Mouse (Mus musculus): ENCODE data around the gene Gm35549. TPM values are rescaled to one million over a fixed set of nuclear protein-coding genes. Genes with fewer than 3 reads are reported as not detected.
A peak's percentile ranks its signal among the peaks of the same experiment; 100 is the strongest.

Gene Gm35549
- polyA plus RNA-seq, 2 experiments: not detected

DNA sequence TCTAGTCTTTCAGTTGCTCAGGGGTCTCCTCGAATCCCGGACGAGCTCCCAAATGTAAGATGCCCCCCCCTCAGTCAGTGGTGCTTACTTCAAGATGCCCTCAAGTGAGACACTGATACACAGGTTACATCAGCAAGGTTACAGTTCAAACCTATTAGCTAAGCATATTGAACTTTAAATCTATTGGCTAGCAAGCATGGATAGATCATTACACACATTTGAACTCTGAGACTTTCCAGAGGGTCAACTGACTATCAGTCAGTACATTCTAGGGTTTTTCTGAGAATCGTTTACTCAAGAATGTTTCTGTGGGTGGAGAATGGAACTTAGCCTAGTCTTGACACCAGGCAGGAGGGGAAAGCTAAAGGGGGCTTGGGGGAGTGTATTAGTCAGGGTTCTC, 28.8 kb upstream of the Gm35549 start:
- Histone ChIP-seq H3K4me1 (replicated peaks; ENCODE audit: control insufficient read depth in 2 of 2, insufficient read depth in 2 of 2, low read length in 1 of 2) (no peaks in the 10 kb centered on the region), H3K27me3 (ENCODE audit: control insufficient read depth, insufficient read depth, low read length) (no peaks in the 10 kb centered on the region), H3K36me3 (replicated peaks; ENCODE audit: control insufficient read depth, insufficient read depth, low read depth) (no peaks in the 10 kb centered on the region), H3K9me3 (ENCODE audit: control insufficient read depth, low read length) (no peaks in the 10 kb centered on the region), H3K4me2 (ENCODE audit: low read depth) (no peak overlapping the region), H3K4me3 (ENCODE audit: insufficient read depth in 1 of 2, low read depth in 2 of 2, low read length in 2 of 2) (no peak overlapping the region), H3K27ac (no peak overlapping the region), H3K9ac (replicated peaks) (no peak overlapping the region)
- 52% methylated on average over 4 of the region's 4 CpGs for WGBS (ENCODE audit: insufficient replicate concordance)
- no peak for ATAC-seq (ENCODE audit: insufficient read depth)
- DNase-seq (ENCODE audit: low read depth in 3 of 3, low spot score in 3 of 3): no peak
- TF ChIP-seq CTCF (IDR thresholded peaks at IDR 0.05; ENCODE audit: low read depth) (no peak), EP300 (IDR thresholded peaks at IDR 0.05; ENCODE audit: low read depth) (no peak)

DNA sequence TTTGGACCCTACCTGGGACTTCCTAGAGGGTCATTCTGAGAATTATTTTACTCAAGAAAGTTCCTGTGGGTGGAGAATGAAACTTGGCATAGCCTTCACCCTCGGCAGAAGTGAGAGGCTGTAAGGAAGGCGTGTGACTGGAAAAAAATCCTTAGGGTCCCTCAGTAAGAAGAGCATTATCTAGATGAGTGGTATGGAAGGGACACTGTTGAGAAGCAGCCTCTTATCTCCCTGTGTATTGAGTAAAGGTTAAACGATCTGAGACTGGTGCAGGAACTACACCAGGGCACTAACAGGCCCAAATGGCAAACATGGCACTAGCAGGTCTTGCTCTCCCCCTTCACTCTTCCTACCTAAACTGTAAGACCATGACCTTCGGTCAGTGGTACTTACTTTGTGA, 22.4 kb upstream of the Gm35549 start:
- Histone ChIP-seq H3K4me1 (replicated peaks; ENCODE audit: control insufficient read depth in 2 of 2, insufficient read depth in 2 of 2, low read length in 1 of 2) (peaks cover 15 to 16% of the 10 kb centered on the region in 2 experiments), H3K9ac (replicated peaks) (no peak overlapping the region), H3K4me3 (ENCODE audit: insufficient read depth in 1 of 2, low read depth in 2 of 2, low read length in 2 of 2) (peak overlapping the region; percentile 63 to 76), H3K4me2 (ENCODE audit: low read depth) (peak overlapping the region; percentile 64), H3K9me3 (ENCODE audit: control insufficient read depth, low read length) (peaks cover 2% of the 10 kb centered on the region), H3K36me3 (replicated peaks; ENCODE audit: control insufficient read depth, insufficient read depth, low read depth) (peaks cover 13% of the 10 kb centered on the region), H3K27me3 (ENCODE audit: control insufficient read depth, insufficient read depth, low read length) (no peaks in the 10 kb centered on the region), H3K27ac (no peak overlapping the region)
- ATAC-seq (ENCODE audit: insufficient read depth) (no peak), DNase-seq (ENCODE audit: low read depth in 3 of 3, low spot score in 3 of 3) (no peak)
- 69% methylated on average over 4 of the region's 4 CpGs for WGBS (ENCODE audit: insufficient replicate concordance)
- no peak for TF ChIP-seq EP300 (IDR thresholded peaks at IDR 0.05; ENCODE audit: low read depth)
- TF ChIP-seq CTCF (IDR thresholded peaks at IDR 0.05; ENCODE audit: low read depth): no peak

DNA sequence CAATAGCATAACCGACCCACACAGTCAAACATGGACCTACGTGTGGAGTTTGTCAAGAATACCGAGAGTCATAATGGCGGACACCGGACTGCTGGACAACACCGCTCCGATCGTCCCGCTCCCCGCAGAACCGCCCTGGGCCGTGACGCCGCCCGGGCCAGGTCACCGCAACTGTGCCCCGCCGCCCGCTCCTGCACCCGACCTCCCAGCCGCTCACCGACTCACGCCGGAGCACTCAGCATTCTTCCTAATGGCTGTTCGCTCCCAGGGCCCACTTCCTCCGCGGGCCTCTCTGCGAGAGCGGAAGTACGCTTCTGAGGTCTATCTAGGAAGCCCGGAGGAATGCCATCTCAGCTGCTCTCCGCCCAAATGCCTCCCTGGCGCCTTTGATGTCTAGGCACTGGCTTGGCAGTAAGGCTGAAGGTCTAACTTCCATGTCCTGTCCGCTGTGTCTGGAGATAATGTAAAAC, 21.9 kb upstream of the Gm35549 start, which contains the start of gene Zfp445:
Gene Zfp445, minus strand, starts transcription at position 310 of the 470 bp plus-strand sequence.
- H3K9me3 ChIP-seq (ENCODE audit: control insufficient read depth, low read length): peaks cover 6% of the 10 kb centered on the region
- H3K4me1 ChIP-seq (replicated peaks; ENCODE audit: control insufficient read depth in 2 of 2, insufficient read depth in 2 of 2, low read length in 1 of 2): peaks cover 15 to 16% of the 10 kb centered on the region in 2 experiments
- no peak for TF ChIP-seq EP300 (IDR thresholded peaks at IDR 0.05; ENCODE audit: low read depth)
- no peak for TF ChIP-seq CTCF (IDR thresholded peaks at IDR 0.05; ENCODE audit: low read depth)
- peaks cover 17% of the 10 kb centered on the region for H3K36me3 ChIP-seq (replicated peaks; ENCODE audit: control insufficient read depth, insufficient read depth, low read depth)
- H3K27ac ChIP-seq: peak within 1 kb of the TSS; percentile 13
- no peaks in the 10 kb centered on the region for H3K27me3 ChIP-seq (ENCODE audit: control insufficient read depth, insufficient read depth, low read length)
- peak within 1 kb of the TSS; percentile 63 to 76 for H3K4me3 ChIP-seq (ENCODE audit: insufficient read depth in 1 of 2, low read depth in 2 of 2, low read length in 2 of 2)
- ATAC-seq (ENCODE audit: insufficient read depth): peak; percentile 89
- peak; percentile 71 to 77 (median 72) for DNase-seq (ENCODE audit: low read depth in 3 of 3, low spot score in 3 of 3)
- WGBS (ENCODE audit: insufficient replicate concordance): under 1% methylated on average over 34 of the region's 34 CpGs
- peak within 1 kb of the TSS; percentile 64 for H3K4me2 ChIP-seq (ENCODE audit: low read depth)
- H3K9ac ChIP-seq (replicated peaks): peak within 1 kb of the TSS; percentile 87

DNA sequence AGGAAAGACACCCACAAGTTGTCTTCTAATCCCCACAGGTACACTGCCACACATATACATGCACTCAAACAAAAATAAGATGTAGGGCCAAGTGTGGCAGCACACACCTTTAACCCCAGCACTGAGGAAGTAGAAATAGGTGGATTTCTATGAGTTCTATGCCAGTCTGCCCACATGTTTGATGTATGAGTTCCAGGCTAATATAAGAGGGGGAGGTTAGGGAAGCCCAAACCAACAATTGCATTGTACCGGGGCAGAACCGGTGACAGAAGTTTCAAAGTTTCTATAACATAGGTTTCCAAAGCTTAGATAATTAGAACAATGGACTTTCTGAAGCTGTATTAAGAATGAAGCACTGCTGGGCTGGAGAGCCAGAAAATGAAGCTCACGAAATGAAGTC, 21.0 kb upstream of the Gm35549 start:
- Histone ChIP-seq H3K27ac (no peak overlapping the region), H3K4me1 (replicated peaks; ENCODE audit: control insufficient read depth in 2 of 2, insufficient read depth in 2 of 2, low read length in 1 of 2) (peaks cover 15 to 16% of the 10 kb centered on the region in 2 experiments), H3K4me3 (ENCODE audit: insufficient read depth in 1 of 2, low read depth in 2 of 2, low read length in 2 of 2) (peak overlapping the region; percentile 63 to 76), H3K4me2 (ENCODE audit: low read depth) (peak overlapping the region; percentile 64), H3K9me3 (ENCODE audit: control insufficient read depth, low read length) (peaks cover 14% of the 10 kb centered on the region), H3K36me3 (replicated peaks; ENCODE audit: control insufficient read depth, insufficient read depth, low read depth) (peaks cover 26% of the 10 kb centered on the region), H3K9ac (replicated peaks) (peak overlapping the region; percentile 87), H3K27me3 (ENCODE audit: control insufficient read depth, insufficient read depth, low read length) (no peaks in the 10 kb centered on the region)
- ATAC-seq (ENCODE audit: insufficient read depth) (no peak), DNase-seq (ENCODE audit: low read depth in 3 of 3, low spot score in 3 of 3) (no peak)
- 50% methylated on average over 3 of the region's 3 CpGs for WGBS (ENCODE audit: insufficient replicate concordance)
- TF ChIP-seq CTCF (IDR thresholded peaks at IDR 0.05; ENCODE audit: low read depth) (no peak), EP300 (IDR thresholded peaks at IDR 0.05; ENCODE audit: low read depth) (no peak)

DNA sequence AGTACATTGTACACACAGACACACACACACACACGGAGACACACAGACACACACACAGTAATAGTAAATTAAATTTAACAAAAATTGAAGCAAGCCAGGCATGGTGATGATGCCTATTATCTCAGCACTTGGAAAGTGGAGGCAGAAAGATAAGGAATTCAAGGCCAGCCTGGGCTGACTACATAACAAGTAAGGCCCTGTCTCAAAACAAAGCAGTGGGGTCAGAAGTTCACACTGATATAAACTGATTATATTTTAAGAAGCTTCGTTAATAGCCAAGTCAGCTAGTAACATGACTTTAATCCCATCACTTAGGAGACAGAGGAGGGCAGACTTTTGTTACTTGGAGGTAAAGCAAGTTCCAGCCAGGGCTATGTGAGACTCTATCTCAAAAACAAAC, 19.9 kb upstream of the Gm35549 start:
- no peak for ATAC-seq (ENCODE audit: insufficient read depth)
- peak in 1 of 3 experiments; percentile 17 for DNase-seq (ENCODE audit: low read depth in 3 of 3, low spot score in 3 of 3)
- Histone ChIP-seq H3K4me2 (ENCODE audit: low read depth) (peak overlapping the region; percentile 64), H3K27ac (no peak overlapping the region), H3K4me1 (replicated peaks; ENCODE audit: control insufficient read depth in 2 of 2, insufficient read depth in 2 of 2, low read length in 1 of 2) (peaks cover 15 to 16% of the 10 kb centered on the region in 2 experiments), H3K9me3 (ENCODE audit: control insufficient read depth, low read length) (peaks cover 20% of the 10 kb centered on the region), H3K9ac (replicated peaks) (no peak overlapping the region; the same call in 1 of the 2 replicates), H3K36me3 (replicated peaks; ENCODE audit: control insufficient read depth, insufficient read depth, low read depth) (peaks cover 37% of the 10 kb centered on the region), H3K4me3 (ENCODE audit: insufficient read depth in 1 of 2, low read depth in 2 of 2, low read length in 2 of 2) (peak overlapping the region in 1 of 2 experiments; percentile 14; a peak in 2 of 4 replicates), H3K27me3 (ENCODE audit: control insufficient read depth, insufficient read depth, low read length) (no peaks in the 10 kb centered on the region)
- 52% methylated on average over 2 of the region's 2 CpGs for WGBS (ENCODE audit: insufficient replicate concordance)
- TF ChIP-seq CTCF (IDR thresholded peaks at IDR 0.05; ENCODE audit: low read depth) (no peak), EP300 (IDR thresholded peaks at IDR 0.05; ENCODE audit: low read depth) (no peak)
